Mouse (Mus musculus): ENCODE measurements around the gene Blcap.

DNA sequence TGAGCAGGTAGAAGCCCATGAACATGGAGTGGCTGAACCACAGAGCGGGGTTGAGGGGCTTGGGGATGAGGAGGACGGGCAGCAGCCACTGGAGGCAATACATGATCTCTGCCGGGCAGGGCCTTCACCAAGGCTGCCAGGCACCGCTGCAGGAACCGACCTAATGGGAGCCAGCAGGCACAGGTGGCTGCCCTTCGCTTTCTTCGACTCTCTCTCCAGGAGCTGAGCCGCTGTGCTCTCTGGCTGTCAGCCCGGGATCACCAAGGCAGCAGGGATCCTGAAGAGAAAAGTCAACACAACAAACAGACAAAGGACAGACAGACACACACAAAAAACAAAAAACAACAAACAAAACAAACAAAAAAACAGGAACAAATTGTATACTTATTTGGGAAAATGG lies 13.0 kb downstream of the Blcap start:
- no peak for TF ChIP-seq GATA1 (IDR thresholded peaks at IDR 0.05; ENCODE audit: borderline replicate concordance, low read length)
- no peak for TF ChIP-seq FLI1 (IDR thresholded peaks at IDR 0.05; ENCODE audit: low read length)
